Mouse (Mus musculus): Measurements from ENCODE around the gene Ripply1. TPM values are rescaled to one million over a fixed set of nuclear protein-coding genes. Genes with fewer than 3 reads are reported as not detected.

Ripply1 gene
- total RNA-seq, 2 experiments from 2014 or later: not detected

GRCm38 (mm10) chrX:139805918-139806317 lies 23.8 kb upstream of the Ripply1 start:
- TF ChIP-seq CTCF (IDR thresholded peaks at IDR 0.05): no peak
- no peak for DNase-seq (ENCODE audit: extremely low spot score in 1 of 2, low spot score in 2 of 2)
- Histone ChIP-seq H3K4me3 (no peak overlapping the region), H3K27ac (no peak overlapping the region)
- intact Hi-C loops (cut with DNase I): no loop called here

GRCm38 (mm10) chrX:139803028-139803427 lies 20.9 kb upstream of the Ripply1 start:
- intact Hi-C loops (cut with DNase I): no loop called here
- no peak for TF ChIP-seq CTCF (IDR thresholded peaks at IDR 0.05)

GRCm38 (mm10) chrX:139800406-139800878 lies 18.3 kb upstream of the Ripply1 start, which contains the start of gene Cldn2:
Gene Cldn2, plus strand, starts transcription at chrX:139800828.
- intact Hi-C loops (cut with DNase I): no loop called here
- no peak for DNase-seq (ENCODE audit: extremely low spot score in 1 of 2, low spot score in 2 of 2)
- no peak for TF ChIP-seq CTCF (IDR thresholded peaks at IDR 0.05)
- H3K4me3 ChIP-seq: no peak within 1 kb of the TSS
- no peak within 1 kb of the TSS for H3K27ac ChIP-seq

More at GRCm38 (mm10) chrX:139803028-139803427, 20.9 kb upstream of the Ripply1 start:
- H3K4me3 ChIP-seq: no peak overlapping the region
- no peak for DNase-seq (ENCODE audit: extremely low spot score in 1 of 2, low spot score in 2 of 2)
- no peak overlapping the region for H3K27ac ChIP-seq

GRCm38 (mm10) chrX:139799953-139800352 lies 17.8 kb upstream of the Ripply1 start:
- Histone ChIP-seq H3K27ac (no peak overlapping the region), H3K4me3 (no peak overlapping the region)
- TF ChIP-seq CTCF (IDR thresholded peaks at IDR 0.05): no peak
- DNase-seq (ENCODE audit: extremely low spot score in 1 of 2, low spot score in 2 of 2): no peak
- intact Hi-C loops (cut with DNase I): no loop called here

GRCm38 (mm10) chrX:139797875-139798274 lies 15.7 kb upstream of the Ripply1 start:
- intact Hi-C loops (cut with DNase I): no loop called here
- Histone ChIP-seq H3K4me3 (no peak overlapping the region), H3K27ac (no peak overlapping the region)
- no peak for DNase-seq (ENCODE audit: extremely low spot score in 1 of 2, low spot score in 2 of 2)
- no peak for TF ChIP-seq CTCF (IDR thresholded peaks at IDR 0.05)

GRCm38 (mm10) chrX:139796037-139796436 lies 13.9 kb upstream of the Ripply1 start:
- Histone ChIP-seq H3K4me3 (no peak overlapping the region), H3K27ac (no peak overlapping the region)
- intact Hi-C loops (cut with DNase I): no loop called here
- DNase-seq (ENCODE audit: extremely low spot score in 1 of 2, low spot score in 2 of 2): no peak
- no peak for TF ChIP-seq CTCF (IDR thresholded peaks at IDR 0.05)

- no peak for DNase-seq (ENCODE audit: extremely low spot score in 1 of 2, low spot score in 2 of 2)
- no peak overlapping the region for H3K27ac ChIP-seq
- intact Hi-C loops (cut with DNase I): no loop called here
- no peak for TF ChIP-seq CTCF (IDR thresholded peaks at IDR 0.05)
- H3K4me3 ChIP-seq: no peak overlapping the region
Observed at GRCm38 (mm10) chrX:139794072-139794845, 12.1 kb upstream of the Ripply1 start.

GRCm38 (mm10) chrX:139785764-139786163 lies 3.6 kb upstream of the Ripply1 start:
- intact Hi-C loops (cut with DNase I): no loop called here
- DNase-seq (ENCODE audit: extremely low spot score in 1 of 2, low spot score in 2 of 2): no peak
- no peak for TF ChIP-seq CTCF (IDR thresholded peaks at IDR 0.05)
- Histone ChIP-seq H3K4me3 (no peak overlapping the region), H3K27ac (no peak overlapping the region)

GRCm38 (mm10) chrX:139783045-139783422 lies 881 bp upstream of the Ripply1 start:
- no peak for DNase-seq (ENCODE audit: extremely low spot score in 1 of 2, low spot score in 2 of 2)
- intact Hi-C loops (cut with DNase I): loop anchor here (5.0 kb wide), 1 partner anchor 34 kb away; no protein-coding TSS in a partner anchor
- H3K4me3 ChIP-seq: no peak overlapping the region
- no peak for TF ChIP-seq CTCF (IDR thresholded peaks at IDR 0.05)
- H3K27ac ChIP-seq: no peak overlapping the region

GRCm38 (mm10) chrX:139781563-139781962 lies 590 bp downstream of the Ripply1 start:
- Histone ChIP-seq H3K27ac (no peak overlapping the region), H3K4me3 (no peak overlapping the region)
- intact Hi-C loops (cut with DNase I): loop anchor here (5.0 kb wide), 1 partner anchor 36 kb away; no protein-coding TSS in a partner anchor
- TF ChIP-seq CTCF (IDR thresholded peaks at IDR 0.05): no peak
- DNase-seq (ENCODE audit: extremely low spot score in 1 of 2, low spot score in 2 of 2): no peak

GRCm38 (mm10) chrX:139780988-139781387 lies 1.2 kb downstream of the Ripply1 start:
- no peak for TF ChIP-seq CTCF (IDR thresholded peaks at IDR 0.05)
- intact Hi-C loops (cut with DNase I): loop anchor here (5.0 kb wide), 1 partner anchor 36 kb away; no protein-coding TSS in a partner anchor
- no peak for DNase-seq (ENCODE audit: extremely low spot score in 1 of 2, low spot score in 2 of 2)
- no peak overlapping the region for H3K27ac ChIP-seq
- no peak overlapping the region for H3K4me3 ChIP-seq

- Histone ChIP-seq H3K27ac (no peak overlapping the region), H3K4me3 (no peak overlapping the region)
- DNase-seq (ENCODE audit: extremely low spot score in 1 of 2, low spot score in 2 of 2): no peak
- TF ChIP-seq CTCF (IDR thresholded peaks at IDR 0.05): no peak
- intact Hi-C loops (cut with DNase I): no loop called here
Observed at GRCm38 (mm10) chrX:139779401-139779800, 2.8 kb downstream of the Ripply1 start.

- no peak for TF ChIP-seq CTCF (IDR thresholded peaks at IDR 0.05)
- Histone ChIP-seq H3K4me3 (no peak overlapping the region), H3K27ac (no peak overlapping the region)
- DNase-seq (ENCODE audit: extremely low spot score in 1 of 2, low spot score in 2 of 2): no peak
- intact Hi-C loops (cut with DNase I): no loop called here
Observed at GRCm38 (mm10) chrX:139778886-139779285, 3.3 kb downstream of the Ripply1 start.
